Mouse (Mus musculus): Measurements from ENCODE around the gene Pex1. TPM values are rescaled to one million over a fixed set of nuclear protein-coding genes. Genes with fewer than 3 reads are reported as not detected.
"Not testable (repeated sequence)": the region's sequence is repeated elsewhere in the genome, so short reads cannot be mapped to it uniquely, and the experiment has no call there.

Pex1 gene
- polyA plus RNA-seq, 1 experiment = 0.21 TPM

- Histone ChIP-seq H3K4me1 (ENCODE audit: control insufficient read depth) (peaks cover 29% of the 10 kb centered on the region), H3K4me3 (replicated peaks) (peak overlapping the region; percentile 93), H3K27me3 (ENCODE audit: control insufficient read depth) (no peaks in the 10 kb centered on the region)
Observed at GRCm38 (mm10) chr5:3648206-3648848, 52.5 kb downstream of the Pex1 start.

GRCm38 (mm10) chr5:3648849-3649210, 53.0 kb downstream of the Pex1 start:
- no peak for TF ChIP-seq TAL1 (IDR thresholded peaks at IDR 0.05; ENCODE audit: low read length)
- TF ChIP-seq GATA1 (IDR thresholded peaks at IDR 0.05; ENCODE audit: low read length) = no peak
- Histone ChIP-seq H3K9me3 (ENCODE audit: control insufficient read depth, low read length) (no peaks in the 10 kb centered on the region), H3K27me3 (ENCODE audit: control insufficient read depth) (no peaks in the 10 kb centered on the region), H3K4me1 (ENCODE audit: control insufficient read depth) (peaks cover 29% of the 10 kb centered on the region), H3K4me3 (replicated peaks) (no peak overlapping the region), H3K36me3 (ENCODE audit: control insufficient read depth) (peaks cover 20% of the 10 kb centered on the region)

More at GRCm38 (mm10) chr5:3648206-3648848, 52.5 kb downstream of the Pex1 start:
- TF ChIP-seq TAL1 (IDR thresholded peaks at IDR 0.05; ENCODE audit: low read length) = no peak
- TF ChIP-seq GATA1 (IDR thresholded peaks at IDR 0.05; ENCODE audit: low read length) = no peak
- Histone ChIP-seq H3K9me3 (ENCODE audit: control insufficient read depth, low read length) (no peaks in the 10 kb centered on the region), H3K36me3 (ENCODE audit: control insufficient read depth) (peaks cover 23% of the 10 kb centered on the region)

- H3K4me1 ChIP-seq (ENCODE audit: control insufficient read depth) = peaks cover 22% of the 10 kb centered on the region
- TF ChIP-seq GATA1 (IDR thresholded peaks at IDR 0.05; ENCODE audit: low read length) (no peak), TAL1 (IDR thresholded peaks at IDR 0.05; ENCODE audit: low read length) (no peak)
Observed at GRCm38 (mm10) chr5:3650881-3651280, 55.0 kb downstream of the Pex1 start, which contains the start of gene Tmbim7. Gene Tmbim7, plus strand, starts transcription at chr5:3651181.

GRCm38 (mm10) chr5:3651621-3652020, 55.8 kb downstream of the Pex1 start:
- Histone ChIP-seq H3K4me1 (ENCODE audit: control insufficient read depth) (peaks cover 17% of the 10 kb centered on the region), H3K36me3 (ENCODE audit: control insufficient read depth) (no peaks in the 10 kb centered on the region), H3K4me3 (replicated peaks) (no peak overlapping the region), H3K9me3 (ENCODE audit: control insufficient read depth, low read length) (no peaks in the 10 kb centered on the region), H3K27me3 (ENCODE audit: control insufficient read depth) (no peaks in the 10 kb centered on the region)
- TF ChIP-seq TAL1 (IDR thresholded peaks at IDR 0.05; ENCODE audit: low read length) (no peak), GATA1 (IDR thresholded peaks at IDR 0.05; ENCODE audit: low read length) (no peak)

More at GRCm38 (mm10) chr5:3650881-3651280, 55.0 kb downstream of the Pex1 start, which contains the start of gene Tmbim7:
- H3K36me3 ChIP-seq (ENCODE audit: control insufficient read depth) = no peaks in the 10 kb centered on the region; the same call in 1 of the 2 replicates
- no peaks in the 10 kb centered on the region for H3K27me3 ChIP-seq (ENCODE audit: control insufficient read depth)
- no peak within 1 kb of the TSS for H3K4me3 ChIP-seq (replicated peaks)
- no peaks in the 10 kb centered on the region for H3K9me3 ChIP-seq (ENCODE audit: control insufficient read depth, low read length)

GRCm38 (mm10) chr5:3652903-3653575, 57.2 kb downstream of the Pex1 start:
- not testable (repeated sequence) for H3K4me3 ChIP-seq (replicated peaks)

GRCm38 (mm10) chr5:3653801-3654200, 57.9 kb downstream of the Pex1 start:
- no peak overlapping the region for H3K4me3 ChIP-seq (replicated peaks)
- no peaks in the 10 kb centered on the region for H3K36me3 ChIP-seq (ENCODE audit: control insufficient read depth)
- TF ChIP-seq GATA1 (IDR thresholded peaks at IDR 0.05; ENCODE audit: low read length) = no peak
- TF ChIP-seq TAL1 (IDR thresholded peaks at IDR 0.05; ENCODE audit: low read length) = no peak
- H3K4me1 ChIP-seq (ENCODE audit: control insufficient read depth) = peaks cover 8% of the 10 kb centered on the region
- H3K9me3 ChIP-seq (ENCODE audit: control insufficient read depth, low read length) = no peaks in the 10 kb centered on the region
- H3K27me3 ChIP-seq (ENCODE audit: control insufficient read depth) = no peaks in the 10 kb centered on the region

More at GRCm38 (mm10) chr5:3652903-3653575, 57.2 kb downstream of the Pex1 start:
- not testable (repeated sequence) for H3K36me3 ChIP-seq (ENCODE audit: control insufficient read depth); H3K9me3 ChIP-seq (ENCODE audit: control insufficient read depth, low read length); H3K27me3 ChIP-seq (ENCODE audit: control insufficient read depth)
- H3K4me1 ChIP-seq (ENCODE audit: control insufficient read depth) = peaks cover 12% of the 10 kb centered on the region

- no peaks in the 10 kb centered on the region for H3K9me3 ChIP-seq (ENCODE audit: control insufficient read depth, low read length)
- no peaks in the 10 kb centered on the region for H3K27me3 ChIP-seq (ENCODE audit: control insufficient read depth)
- TF ChIP-seq GATA1 (IDR thresholded peaks at IDR 0.05; ENCODE audit: low read length) = no peak
- TF ChIP-seq TAL1 (IDR thresholded peaks at IDR 0.05; ENCODE audit: low read length) = no peak
- H3K4me1 ChIP-seq (ENCODE audit: control insufficient read depth) = no peaks in the 10 kb centered on the region
- H3K36me3 ChIP-seq (ENCODE audit: control insufficient read depth) = no peaks in the 10 kb centered on the region
- H3K4me3 ChIP-seq (replicated peaks) = no peak within 1 kb of the TSS
Observed at GRCm38 (mm10) chr5:3657085-3657484, 61.2 kb downstream of the Pex1 start, which contains the start of gene Gatad1. Gene Gatad1, minus strand, starts transcription at chr5:3657185.

- H3K9me3 ChIP-seq (ENCODE audit: control insufficient read depth, low read length) = no peaks in the 10 kb centered on the region
- TF ChIP-seq GATA1 (IDR thresholded peaks at IDR 0.05; ENCODE audit: low read length) = no peak
- no peak for TF ChIP-seq TAL1 (IDR thresholded peaks at IDR 0.05; ENCODE audit: low read length)
- no peak overlapping the region for H3K4me3 ChIP-seq (replicated peaks)
- H3K27me3 ChIP-seq (ENCODE audit: control insufficient read depth) = no peaks in the 10 kb centered on the region
- H3K36me3 ChIP-seq (ENCODE audit: control insufficient read depth) = no peaks in the 10 kb centered on the region
- H3K4me1 ChIP-seq (ENCODE audit: control insufficient read depth) = peaks cover 1% of the 10 kb centered on the region
Observed at GRCm38 (mm10) chr5:3665225-3665624, 69.4 kb downstream of the Pex1 start.

- no peak for TF ChIP-seq GATA1 (IDR thresholded peaks at IDR 0.05; ENCODE audit: low read length)
- no peak for TF ChIP-seq TAL1 (IDR thresholded peaks at IDR 0.05; ENCODE audit: low read length)
- no peak overlapping the region for H3K4me3 ChIP-seq (replicated peaks)
- no peaks in the 10 kb centered on the region for H3K36me3 ChIP-seq (ENCODE audit: control insufficient read depth)
- peaks cover 3% of the 10 kb centered on the region for H3K4me1 ChIP-seq (ENCODE audit: control insufficient read depth)
- H3K27me3 ChIP-seq (ENCODE audit: control insufficient read depth) = no peaks in the 10 kb centered on the region
- no peaks in the 10 kb centered on the region for H3K9me3 ChIP-seq (ENCODE audit: control insufficient read depth, low read length)
Observed at GRCm38 (mm10) chr5:3666585-3666984, 70.7 kb downstream of the Pex1 start.
